Mouse (Mus musculus) megakaryocyte, adult 5-6 weeks (primary cell): ENCODE measurements around the gene Pttg1ip. TPM values are rescaled to one million over a fixed set of nuclear protein-coding genes. Genes with fewer than 3 reads are reported as not detected.

Experiments used
- ATAC-seq: 2 replicates; pipeline ENCODE4 v1.8.0; 2016; ENCODE audit warnings: mild to moderate bottlenecking, inconsistent platforms; ENCODE audit not compliant: poor library complexity, severe bottlenecking
- total RNA-seq, 2 experiments: library from RNA; stranded (forward) in 1 of 2; stranded (reverse) in 1 of 2; fragments of 153-499, 151-499 nt in 1 of 2; fragments of 221-1000, 200-1000 nt in 1 of 2; gene quantifications; 2 replicates each; pipeline versions ENCODE4 v1.2.3 to v1.2.4; 2015 to 2017

Gene Pttg1ip
- total RNA-seq (2015) (82.8 and 97.8 TPM in 2 replicates), total RNA-seq (2017) (50.0 and 54.8 TPM in 2 replicates)

DNA sequence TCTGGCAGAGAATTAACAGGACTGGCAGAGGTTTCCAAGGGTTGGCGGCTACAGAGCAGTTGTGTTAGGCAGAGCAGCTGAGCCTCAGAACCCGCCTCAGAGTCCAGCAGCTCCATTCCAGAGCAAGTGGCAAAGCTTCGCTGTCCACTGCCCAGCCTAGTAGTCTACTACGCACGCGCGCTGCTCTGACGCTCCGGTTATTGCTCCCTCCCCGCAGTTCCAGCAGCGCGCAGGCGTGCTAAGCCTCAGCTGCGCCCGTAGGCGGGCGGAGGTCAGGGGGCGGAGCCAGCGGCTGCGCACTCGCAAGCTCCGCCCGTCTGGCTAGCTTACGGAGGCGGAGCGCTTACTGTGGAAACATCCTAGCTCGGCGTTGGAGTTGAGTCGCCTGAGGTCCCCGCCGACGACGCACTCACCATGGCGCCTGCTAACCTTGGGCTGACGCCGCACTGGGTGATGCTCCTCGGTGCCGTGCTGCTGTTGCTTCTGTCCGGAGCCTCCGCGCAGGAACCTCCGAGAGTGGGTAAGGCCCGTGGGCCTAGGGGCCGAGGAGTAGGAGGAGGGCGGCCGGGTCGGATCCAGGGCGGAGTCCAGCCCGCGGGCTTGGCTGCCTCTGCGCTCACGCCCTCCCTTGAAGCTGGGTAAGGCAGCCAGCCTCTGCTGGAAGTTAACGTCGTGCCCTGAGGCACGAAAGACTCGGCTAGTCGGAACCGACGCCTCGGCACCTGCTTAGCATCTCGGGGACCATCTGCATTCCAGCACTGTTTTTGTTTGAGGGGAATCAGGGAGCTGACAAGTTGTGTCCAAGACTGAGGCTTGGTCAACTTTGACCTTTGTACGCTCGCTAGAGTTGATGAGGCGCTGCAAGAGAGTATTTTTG lies at the start of gene Pttg1ip:
Gene Pttg1ip, plus strand, starts transcription at position 313 of the 877 bp plus-strand sequence.
- ATAC-seq = peak; percentile 93

DNA sequence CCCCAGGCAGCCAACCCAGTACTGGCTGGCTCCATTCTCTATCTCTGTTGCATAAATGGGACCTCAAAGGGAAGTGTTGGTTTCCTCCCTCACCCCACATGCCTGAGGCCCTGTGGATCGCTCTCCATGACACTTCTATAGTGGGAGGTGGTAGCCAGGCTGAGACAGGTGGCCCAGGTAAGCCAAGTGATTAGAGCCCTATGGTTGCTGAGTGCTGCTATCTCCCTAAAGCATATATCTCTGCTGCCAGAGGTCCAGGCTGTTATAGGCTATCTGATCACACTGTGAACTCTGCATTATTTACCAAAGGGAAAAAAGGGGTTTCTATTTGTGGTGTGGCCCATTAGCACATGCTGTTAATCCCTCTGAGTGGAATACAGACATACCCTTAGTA lies 49.5 kb upstream of the Pttg1ip start:
- ATAC-seq = peak; percentile 13

DNA sequence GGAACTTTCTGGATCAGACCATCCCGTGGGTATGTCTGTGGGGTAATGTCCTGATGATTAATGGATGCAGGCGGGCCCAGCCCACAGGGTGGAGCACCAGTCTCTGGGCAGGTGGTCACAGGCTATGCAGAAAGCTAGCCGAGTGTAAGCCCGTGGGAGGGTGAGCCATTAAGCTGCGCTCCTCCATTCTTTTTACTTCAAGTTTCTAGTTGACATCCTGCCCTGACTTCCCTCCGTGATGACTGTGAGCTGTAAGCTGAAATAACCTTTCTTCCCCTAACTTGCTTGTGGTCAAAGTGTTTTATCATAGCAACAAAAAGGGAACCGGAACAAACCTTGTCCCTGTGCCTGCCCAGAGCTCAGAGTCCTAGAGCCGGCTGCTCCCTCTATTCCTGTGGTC lies 44.8 kb upstream of the Pttg1ip start:
- peak; percentile 76 for ATAC-seq

DNA sequence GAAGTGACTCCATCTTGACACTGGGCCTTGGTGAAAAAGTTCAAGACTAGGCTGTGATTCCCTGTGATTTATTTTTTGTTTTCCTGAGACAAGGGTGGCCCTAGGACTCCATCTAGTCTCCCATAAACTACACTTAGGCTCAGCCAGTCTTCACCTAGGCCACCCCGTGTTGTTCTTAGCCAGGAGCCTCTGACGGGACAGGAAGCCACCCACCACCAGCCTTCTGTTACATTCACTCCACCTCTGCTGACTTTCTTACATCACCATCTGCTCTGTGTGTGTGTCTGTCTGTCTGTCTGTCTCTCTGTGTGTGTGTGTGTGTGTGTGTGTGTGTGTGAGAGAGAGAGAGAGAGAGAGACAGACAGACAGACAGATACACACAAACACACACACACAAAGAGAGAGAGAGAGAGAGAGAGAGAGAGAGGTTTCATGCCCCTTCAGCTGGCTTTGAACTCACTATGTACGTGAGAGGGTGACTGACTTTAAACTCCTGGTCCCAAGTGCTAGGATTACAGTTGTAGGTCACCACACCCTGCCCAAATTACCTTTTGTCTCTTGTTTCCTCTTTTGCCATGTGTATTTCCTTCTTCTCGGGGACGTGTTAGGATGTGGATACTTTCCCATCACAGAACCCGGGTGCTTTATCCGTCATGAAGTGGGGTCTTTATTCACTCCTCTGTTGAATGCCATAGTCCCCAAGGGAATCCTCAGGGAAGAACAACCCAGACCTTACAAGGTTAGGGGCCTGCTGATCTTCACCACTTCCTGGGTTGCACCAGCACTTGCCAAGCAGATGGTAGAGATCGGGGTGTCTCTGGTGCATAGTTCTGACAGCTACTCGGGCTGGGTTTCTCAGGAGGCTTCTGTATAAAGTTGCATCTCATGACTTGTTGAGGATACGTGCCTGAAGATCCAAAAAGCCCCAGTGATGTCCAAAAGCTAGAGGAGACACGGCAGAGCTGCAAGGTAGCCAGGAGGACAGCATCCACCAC lies 44.0 kb upstream of the Pttg1ip start:
- ATAC-seq = peak; percentile 26

DNA sequence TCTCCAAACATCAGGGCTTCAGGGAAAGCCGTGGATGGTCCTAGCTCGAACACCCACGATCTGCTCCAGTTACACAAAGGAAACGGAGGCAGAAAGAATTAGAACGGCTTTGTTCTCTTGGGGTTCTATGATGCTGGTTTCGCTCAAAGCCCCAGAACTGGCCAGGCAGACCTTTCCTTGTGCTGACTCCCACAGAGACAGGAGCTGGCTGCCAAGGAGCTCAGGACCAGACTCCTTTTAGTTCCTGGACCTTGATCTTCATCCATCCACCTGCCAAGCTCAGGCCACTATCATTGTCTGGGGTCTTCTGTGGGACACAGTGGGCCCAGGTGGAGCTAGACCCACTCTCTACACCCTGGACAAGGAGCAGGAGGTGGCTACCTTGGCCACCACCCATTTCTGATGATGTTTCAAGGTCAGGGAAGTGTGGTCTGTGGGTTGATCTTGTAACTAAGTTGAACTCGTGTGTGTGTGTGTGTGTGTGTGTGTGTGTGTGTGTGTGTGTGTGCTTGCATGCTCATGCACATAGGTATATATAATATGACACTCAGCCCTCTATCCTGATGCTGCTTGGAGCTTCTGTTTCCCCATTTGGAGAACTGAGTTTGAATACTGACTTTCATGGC lies 42.1 kb upstream of the Pttg1ip start:
- no peak for ATAC-seq

DNA sequence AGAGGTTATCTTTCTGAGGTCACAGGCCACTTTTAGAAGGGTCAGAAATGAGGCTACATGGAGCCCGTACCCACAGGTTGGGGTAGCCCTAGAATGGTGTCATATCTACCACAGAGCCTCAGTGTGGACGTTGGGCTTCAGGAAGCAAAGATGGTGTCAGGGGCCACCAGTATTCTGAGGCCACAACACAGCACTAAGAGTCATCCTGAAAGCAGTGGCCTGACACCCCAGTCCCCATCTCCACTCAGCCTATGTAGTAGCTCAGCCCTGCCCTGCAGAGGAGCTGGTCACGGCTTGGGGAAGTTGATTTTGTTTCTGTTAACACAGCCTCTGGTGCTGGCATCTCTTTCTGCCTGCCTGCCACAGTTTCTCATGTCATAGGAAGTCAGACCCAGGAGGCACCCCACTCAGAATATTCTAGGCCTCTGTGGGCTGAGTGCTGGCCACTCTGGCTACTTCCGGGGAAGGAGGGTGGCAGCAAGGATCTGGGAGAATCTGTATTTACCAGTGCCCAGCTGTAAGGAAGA lies 40.9 kb upstream of the Pttg1ip start:
- ATAC-seq = peak; percentile 28

DNA sequence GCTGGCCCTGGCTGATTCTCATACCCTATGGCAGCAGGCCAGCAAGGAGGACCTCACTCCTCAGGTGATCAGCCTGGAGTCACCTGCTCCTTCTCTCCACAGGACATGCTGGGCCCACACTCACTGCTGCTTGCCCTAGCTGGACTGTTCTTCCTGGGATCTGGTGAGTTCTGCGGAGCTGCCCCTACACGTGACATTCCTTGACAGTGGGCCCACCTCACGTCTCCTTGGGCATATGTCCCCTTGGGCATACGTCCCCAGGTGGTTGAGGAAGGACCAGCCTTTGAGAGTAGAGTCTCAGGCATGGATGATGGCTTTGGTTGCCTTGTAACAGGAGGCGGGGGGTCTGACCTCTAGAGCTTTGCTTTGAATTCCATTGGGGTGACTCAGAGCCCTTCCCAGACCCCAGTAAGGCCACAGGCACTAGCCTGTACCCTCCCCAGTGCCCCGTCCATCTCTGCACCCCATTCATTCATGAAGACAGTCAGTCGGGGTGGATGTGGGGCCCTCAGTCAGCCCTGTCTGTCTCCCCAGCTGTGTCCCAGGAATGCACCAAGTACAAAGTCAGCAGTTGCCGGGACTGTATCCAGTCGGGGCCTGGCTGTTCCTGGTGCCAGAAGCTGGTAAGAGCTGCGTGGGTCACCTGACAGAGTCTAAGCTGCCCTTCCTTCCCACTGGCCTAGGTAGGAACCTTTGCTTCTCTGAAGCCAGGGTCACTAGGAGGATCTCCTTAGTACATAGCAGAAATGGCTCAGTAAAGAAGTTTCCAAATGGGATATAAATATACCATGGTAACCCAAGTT lies 39.5 kb upstream of the Pttg1ip start:
- no peak for ATAC-seq

DNA sequence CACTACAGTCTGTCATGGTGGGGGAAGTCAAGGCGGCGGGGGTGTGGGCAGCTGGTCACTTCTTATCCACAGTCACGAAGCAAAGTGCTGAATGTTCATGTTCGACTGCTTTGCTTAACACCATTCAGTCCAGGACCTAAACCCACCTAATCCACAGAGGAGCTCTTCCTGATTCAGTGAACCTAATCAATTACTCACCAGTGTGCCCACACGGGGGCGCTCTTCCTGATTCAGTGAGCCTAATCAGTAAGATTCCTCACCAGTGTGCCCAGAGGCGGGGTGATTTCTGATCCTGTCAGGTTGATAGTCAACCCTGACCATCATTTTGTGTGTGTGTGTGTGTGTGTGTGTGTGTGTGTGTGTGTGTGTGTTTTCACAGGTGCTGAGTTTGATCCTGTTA lies 38.3 kb upstream of the Pttg1ip start:
- 0 out of 2 replicates have a peak, but pooled peaks have one; percentile 28 for ATAC-seq

DNA sequence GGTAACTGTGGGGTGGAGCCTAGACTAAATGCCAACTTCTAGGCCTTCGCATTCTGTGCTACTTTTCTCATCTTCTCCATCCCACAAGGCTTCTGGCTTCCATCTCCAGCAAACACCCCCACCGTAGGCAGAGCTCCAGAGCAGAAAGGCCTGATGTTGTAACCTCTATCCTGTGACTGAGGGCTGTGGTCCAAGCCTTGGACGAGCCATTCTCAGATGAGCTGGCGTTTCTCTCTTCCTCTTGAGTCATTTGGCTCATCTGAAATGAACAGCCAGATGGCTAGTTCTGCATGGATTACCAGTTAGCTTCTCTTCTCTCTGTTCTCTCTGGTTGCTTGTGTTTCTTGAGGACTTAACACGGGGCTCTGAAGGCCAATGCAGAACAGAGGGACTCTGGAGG lies 36.6 kb upstream of the Pttg1ip start:
- ATAC-seq = peak; percentile 69

DNA sequence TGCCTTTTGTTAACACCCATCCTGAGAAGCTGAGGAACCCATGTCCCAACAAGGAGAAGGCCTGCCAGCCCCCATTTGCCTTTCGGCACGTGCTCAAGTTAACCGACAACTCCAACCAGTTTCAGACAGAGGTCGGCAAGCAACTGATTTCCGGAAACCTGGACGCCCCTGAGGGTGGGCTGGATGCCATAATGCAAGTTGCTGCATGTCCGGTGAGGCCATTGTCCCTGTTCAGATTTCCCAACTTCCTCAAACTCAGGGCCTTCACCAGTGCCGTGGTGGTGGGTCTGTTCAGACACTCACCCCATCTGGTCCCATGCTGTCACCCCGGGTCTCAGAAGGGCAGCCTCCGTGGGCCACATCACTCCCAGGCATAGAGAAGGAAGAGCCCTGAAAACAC lies 32.9 kb upstream of the Pttg1ip start:
- peak; percentile 30 for ATAC-seq

DNA sequence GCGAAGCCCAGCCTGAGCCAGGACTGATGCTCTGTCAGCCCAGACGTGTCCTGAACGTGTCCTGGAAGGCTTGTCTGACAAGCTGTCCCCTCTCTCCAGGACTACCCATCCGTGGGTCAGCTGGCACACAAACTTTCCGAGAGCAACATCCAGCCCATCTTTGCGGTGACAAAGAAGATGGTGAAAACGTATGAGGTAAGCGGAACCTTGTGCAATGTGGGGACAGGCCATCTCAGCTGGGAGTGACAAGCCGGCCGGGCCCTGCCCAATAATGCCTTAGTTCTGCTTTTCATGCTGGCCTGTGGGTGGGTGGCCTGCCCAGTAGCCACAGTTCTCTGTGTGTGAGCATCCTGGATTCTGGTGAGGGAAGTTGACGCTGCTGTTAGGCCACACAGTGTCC lies 30.6 kb upstream of the Pttg1ip start:
- peak; percentile 86 for ATAC-seq

DNA sequence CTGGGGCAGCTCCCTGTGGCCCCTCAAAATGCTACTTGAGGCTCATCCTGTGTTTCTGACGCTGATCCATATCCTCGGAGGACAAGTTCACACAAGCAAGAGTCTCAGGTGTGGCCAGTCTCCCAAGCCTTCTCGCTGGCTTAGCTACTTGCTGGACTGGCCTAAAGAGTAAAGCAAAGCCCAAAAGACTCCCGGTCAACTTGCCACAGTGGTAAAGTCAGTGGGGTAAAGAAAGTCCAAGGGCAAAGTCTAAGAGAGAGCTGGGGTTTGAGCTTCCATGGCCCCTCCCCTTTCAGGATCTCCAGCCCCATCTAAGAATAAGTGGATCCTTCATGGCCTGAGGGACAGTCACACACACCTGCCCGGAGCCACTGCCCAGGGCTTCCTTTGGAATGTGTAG lies 29.4 kb upstream of the Pttg1ip start:
- ATAC-seq = no peak

DNA sequence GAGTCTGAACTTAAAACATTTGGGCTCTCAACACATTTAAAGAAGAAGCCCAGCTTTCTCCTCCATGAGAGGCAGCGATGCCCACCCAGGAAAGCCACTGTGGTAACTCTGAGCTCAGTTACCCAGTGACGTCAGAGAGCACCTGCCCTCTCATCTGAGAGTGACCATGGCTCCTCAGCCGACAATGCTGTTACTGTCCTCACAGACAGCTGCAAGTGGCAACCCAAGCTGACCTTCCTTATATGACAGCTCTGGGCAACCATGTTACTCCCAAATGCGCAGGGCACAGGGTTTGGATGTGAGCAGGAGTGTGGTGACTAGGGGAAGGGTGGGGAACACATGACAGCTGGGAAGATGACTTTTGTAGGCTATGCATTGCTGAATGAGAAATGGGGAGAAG lies 28.2 kb upstream of the Pttg1ip start:
- ATAC-seq = no peak

DNA sequence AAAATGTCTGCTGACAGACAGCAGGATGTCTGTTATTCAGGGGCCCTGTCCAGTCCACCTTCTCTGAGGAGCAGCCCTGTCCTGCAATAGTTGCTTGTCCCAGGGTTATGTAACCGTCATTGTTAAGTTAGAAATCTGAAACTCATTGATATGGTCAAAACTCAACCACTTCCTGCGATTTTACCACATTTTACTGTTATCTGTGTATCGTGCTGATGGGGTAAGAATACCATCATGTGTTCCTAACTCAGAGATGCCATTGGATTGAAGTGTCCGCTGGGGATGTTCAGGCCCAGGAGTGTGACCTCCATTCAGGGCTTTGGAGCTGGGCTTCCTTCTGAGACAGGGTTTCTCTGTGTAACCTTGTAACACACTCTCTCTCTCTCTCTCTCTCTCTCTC lies 26.6 kb upstream of the Pttg1ip start:
- peak; percentile 29 for ATAC-seq

DNA sequence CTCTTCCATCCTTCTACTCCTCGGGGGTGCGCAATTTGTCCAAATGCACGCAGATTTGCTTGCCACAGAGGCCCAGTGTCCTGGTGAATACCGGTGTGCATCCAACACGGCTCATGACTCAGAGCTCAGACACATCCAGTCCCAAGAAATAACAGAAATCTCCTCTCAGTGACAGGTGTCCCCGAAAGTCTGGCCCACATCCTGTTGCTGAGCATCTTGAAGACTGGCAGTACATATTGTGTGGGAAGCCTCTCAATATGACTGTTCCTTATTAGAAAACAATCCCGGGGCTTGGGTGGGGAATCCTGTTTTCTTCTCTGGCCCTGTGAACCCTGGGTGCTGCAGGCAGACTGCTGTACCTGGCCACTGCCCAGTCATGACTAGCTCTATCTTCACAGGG lies 24.9 kb upstream of the Pttg1ip start:
- no peak for ATAC-seq

DNA sequence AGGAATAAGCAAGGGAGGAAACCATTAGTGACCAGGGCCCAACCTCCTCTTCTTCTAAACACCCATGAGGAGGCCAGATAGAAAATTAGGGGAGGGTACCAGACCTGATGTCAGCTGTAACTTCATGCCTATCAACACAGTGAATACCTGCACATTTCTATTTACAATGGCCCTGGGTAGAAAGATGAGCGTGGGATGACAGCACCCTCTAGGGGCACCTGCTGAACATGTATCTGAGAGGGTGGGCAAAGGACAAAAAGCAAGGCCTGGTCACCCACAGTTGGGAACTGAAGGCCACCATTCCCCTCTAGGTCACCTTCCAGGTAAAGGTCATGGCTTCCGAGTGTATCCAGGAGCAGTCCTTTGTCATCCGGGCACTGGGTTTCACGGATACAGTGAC lies 23.9 kb upstream of the Pttg1ip start:
- ATAC-seq = no peak

DNA sequence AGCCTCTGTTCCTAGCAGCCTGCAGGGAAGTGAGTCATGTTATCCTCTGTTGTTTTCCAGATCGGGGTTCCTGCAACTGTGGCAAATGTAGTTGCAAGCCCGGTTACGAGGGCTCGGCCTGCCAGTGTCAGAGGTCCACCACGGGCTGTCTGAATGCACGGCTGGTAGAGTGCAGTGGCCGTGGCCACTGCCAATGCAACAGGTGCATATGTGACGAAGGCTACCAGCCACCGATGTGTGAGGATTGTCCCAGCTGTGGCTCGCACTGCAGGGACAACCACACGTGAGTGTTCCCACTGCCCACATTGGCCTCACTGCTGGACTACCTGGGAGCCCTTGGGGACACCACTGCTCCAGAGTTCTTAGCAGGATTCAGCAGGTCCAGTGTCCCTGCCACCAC lies 21.4 kb upstream of the Pttg1ip start:
- no peak for ATAC-seq

DNA sequence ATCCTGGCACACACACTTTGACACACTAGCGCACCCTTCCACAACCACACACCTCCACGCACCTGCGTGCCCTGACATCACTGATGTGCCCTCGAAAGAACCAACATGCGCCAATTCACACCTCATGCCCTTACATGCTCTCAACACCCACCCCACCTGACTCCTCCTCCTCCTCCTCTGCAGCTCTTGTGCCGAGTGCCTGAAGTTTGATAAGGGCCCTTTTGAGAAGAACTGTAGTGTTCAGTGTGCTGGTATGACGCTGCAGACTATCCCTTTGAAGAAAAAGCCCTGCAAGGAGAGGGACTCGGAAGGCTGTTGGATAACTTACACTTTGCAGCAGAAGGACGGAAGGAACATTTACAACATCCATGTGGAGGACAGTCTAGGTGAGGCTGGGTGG lies 20.7 kb upstream of the Pttg1ip start:
- no peak for ATAC-seq

DNA sequence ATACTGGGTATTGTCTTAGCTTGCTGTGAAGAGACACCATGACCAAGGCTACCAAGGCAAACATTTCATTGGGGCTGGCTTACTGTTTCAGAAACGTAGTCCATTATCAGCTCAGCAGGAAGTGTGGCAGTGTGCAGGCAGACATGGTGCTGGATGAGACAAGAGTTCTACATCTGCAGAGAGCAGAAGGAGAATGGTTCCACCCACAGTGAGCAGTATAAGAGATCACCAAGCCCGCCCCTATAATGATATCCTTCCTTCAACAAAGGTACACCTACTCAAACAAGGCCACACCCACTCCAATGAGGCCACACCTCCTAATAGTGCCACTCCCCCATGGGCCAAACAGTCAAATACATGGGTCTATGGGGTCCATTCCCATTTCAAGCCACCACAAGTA lies 20.0 kb upstream of the Pttg1ip start:
- ATAC-seq = no peak

DNA sequence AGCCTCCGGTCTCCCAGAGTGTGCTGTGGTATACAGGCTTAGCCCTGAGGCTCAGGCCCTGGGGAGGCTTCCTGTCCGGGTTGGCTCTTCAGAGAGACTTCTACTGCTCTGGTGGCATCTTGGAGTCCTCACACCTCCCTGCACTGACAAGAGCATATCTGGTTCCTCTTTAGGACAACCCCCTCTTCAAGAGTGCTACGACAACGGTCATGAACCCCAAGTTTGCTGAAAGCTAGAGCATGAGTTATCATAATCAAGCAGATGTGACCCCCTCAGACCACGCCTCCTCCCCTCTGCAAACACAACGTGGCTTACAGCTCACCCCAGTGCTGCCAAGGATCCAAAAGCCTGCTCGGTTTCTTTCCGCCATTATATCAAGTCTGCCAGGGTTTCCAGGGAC lies 16.5 kb upstream of the Pttg1ip start:
- ATAC-seq = no peak
